Mouse (Mus musculus) testis, adult 2 months (tissue): Measurements from ENCODE around the gene Psmd2. TPM values are rescaled to one million over a fixed set of nuclear protein-coding genes. Genes with fewer than 3 reads are reported as not detected.

Source experiments
- H3K27ac ChIP-seq: fragments of 200-500 bp; 2 replicates; pipeline ENCODE4 v1.5.1; 2012; ENCODE audit warnings: low read depth, low read length; ENCODE audit not compliant: control insufficient read depth, insufficient read depth
- H3K27me3 ChIP-seq: fragments of 200-500 bp; 2 replicates; pipeline ENCODE4 v1.6.1; 2012; ENCODE audit warnings: mild to moderate bottlenecking, low read length, moderate library complexity; ENCODE audit not compliant: control insufficient read depth, insufficient read depth
- H3K36me3 ChIP-seq: fragments of 200-500 bp; 2 replicates; pipeline ENCODE4 v1.6.1; 2012; ENCODE audit warnings: mild to moderate bottlenecking, low read length; ENCODE audit not compliant: control insufficient read depth, insufficient read depth
- H3K4me1 ChIP-seq: fragments of 200-500 bp; 2 replicates; pipeline ENCODE4 v1.6.1; 2012; ENCODE audit warnings: low read length; ENCODE audit not compliant: control insufficient read depth, insufficient read depth
- H3K4me3 ChIP-seq: fragments of 200-500 bp; 2 replicates; pipeline ENCODE4 v1.5.1; 2012; ENCODE audit warnings: low read depth, mild to moderate bottlenecking, low read length, moderate library complexity, mixed read lengths; ENCODE audit not compliant: control insufficient read depth
- CTCF ChIP-seq: fragments of 200-500 bp; IDR thresholded peaks from 2 replicates; pipeline ENCODE4 v1.5.1; 2012; ENCODE audit warnings: low read depth, mild to moderate bottlenecking, inconsistent platforms, low read length, moderate library complexity; ENCODE audit not compliant: control insufficient read depth, insufficient read depth, insufficient replicate concordance
- POLR2A ChIP-seq: fragments of 200-500 bp; IDR thresholded peaks from 2 replicates; pipeline ENCODE4 v1.6.1; 2012; ENCODE audit warnings: low read depth, mild to moderate bottlenecking, inconsistent platforms, low read length, moderate library complexity; ENCODE audit not compliant: control insufficient read depth
- polyA plus RNA-seq: library from polyadenylated mRNA; depleted of rRNA; stranded (reverse); fragments of >200 nt; gene quantifications from 2 replicates; pipeline ENCODE4 v1.2.3, GENCODE M21; 2012; rRNA removed

Psmd2 gene
- polyA plus RNA-seq, 1 experiment, result 287 TPM

DNA sequence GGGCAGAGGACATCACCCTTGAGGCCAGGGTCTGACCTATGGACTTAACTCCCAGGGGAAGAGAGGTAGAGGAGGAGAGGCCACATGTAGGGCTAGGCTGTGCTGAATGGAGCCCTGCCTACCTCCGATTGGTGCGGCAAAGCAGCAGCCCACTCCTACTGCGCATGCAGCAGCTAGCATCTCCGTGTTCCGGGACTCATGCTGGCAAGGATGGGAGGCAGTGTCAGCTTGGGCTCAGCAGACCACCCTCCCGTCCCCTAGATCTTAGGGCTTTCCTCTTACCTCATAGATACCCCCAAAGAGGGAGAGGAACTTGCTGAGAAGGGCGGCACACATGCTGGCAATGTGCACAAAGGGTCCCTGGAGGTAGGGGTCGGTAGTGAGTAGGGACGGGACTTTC lies 60.7 kb downstream of the Psmd2 start:
- Histone ChIP-seq H3K4me1 (peaks cover 10% of the 10 kb centered on the region), H3K27me3 (no peaks in the 10 kb centered on the region), H3K27ac (no peak overlapping the region), H3K36me3 (no peaks in the 10 kb centered on the region), H3K4me3 (no peak overlapping the region)
- TF ChIP-seq CTCF (no peak), POLR2A (no peak)

DNA sequence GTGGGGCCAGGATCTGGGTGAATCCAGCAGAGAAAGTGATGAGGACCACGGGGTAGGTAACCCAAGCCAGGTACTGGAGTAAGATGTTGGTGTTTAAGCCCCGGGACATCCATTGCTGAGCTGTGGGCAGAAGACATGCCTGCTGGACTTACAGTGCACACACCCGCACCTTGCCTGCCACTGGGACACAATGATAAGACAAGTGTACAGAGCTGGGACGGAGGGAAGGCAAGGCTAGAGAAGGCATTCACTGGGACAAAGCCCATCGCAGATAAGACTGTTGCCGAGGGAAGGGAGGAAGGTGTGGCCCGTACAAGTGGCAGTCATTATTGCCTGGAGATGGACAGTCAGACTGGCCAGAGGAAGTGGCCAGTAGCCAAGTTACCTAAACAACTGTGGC lies 61.4 kb downstream of the Psmd2 start:
- TF ChIP-seq CTCF (no peak), POLR2A (no peak; the same call in 1 of the 2 replicates)
- Histone ChIP-seq H3K4me1 (peaks cover 8% of the 10 kb centered on the region), H3K36me3 (no peaks in the 10 kb centered on the region), H3K27ac (no peak overlapping the region), H3K27me3 (no peaks in the 10 kb centered on the region), H3K4me3 (no peak overlapping the region)

Other genes starting within 250 kb of the Psmd2 start
- gene Abcc5, start 225.3 kb upstream of the Psmd2 start, polyA plus RNA-seq, result 16.6 and 19.8 TPM in 2 replicates
- 38.7 and 41.8 TPM in 2 replicates for gene Eif2b5, start 152.8 kb upstream of the Psmd2 start, polyA plus RNA-seq
- 10.2 and 11.6 TPM in 2 replicates for gene Dvl3, start 134.7 kb upstream of the Psmd2 start, polyA plus RNA-seq
- 112 and 119 TPM in 2 replicates for gene Ap2m1, start 116.2 kb upstream of the Psmd2 start, polyA plus RNA-seq
- 77.2 and 83.0 TPM in 2 replicates for gene Abcf3, start 103.1 kb upstream of the Psmd2 start, polyA plus RNA-seq
- 0.09 and 0.13 TPM in 2 replicates for gene Vwa5b2, start 62.2 kb upstream of the Psmd2 start, polyA plus RNA-seq
- gene Eef1akmt4, start 40.1 kb upstream of the Psmd2 start, polyA plus RNA-seq, result 5.1 and 5.4 TPM in 2 replicates
- 0.11 and 0.15 TPM in 2 replicates for gene Gm49333, start 40.0 kb upstream of the Psmd2 start, polyA plus RNA-seq
- 18.8 and 22.5 TPM in 2 replicates for gene Alg3, start 39.9 kb upstream of the Psmd2 start, polyA plus RNA-seq
- 21.5 and 22.1 TPM in 2 replicates for gene Camk2n2, start 30.4 kb upstream of the Psmd2 start, polyA plus RNA-seq
- 0.35 and 0.41 TPM in 2 replicates for gene Ece2, start 21.8 kb upstream of the Psmd2 start, polyA plus RNA-seq
- 251 and 267 TPM in 2 replicates for gene Eif4g1, start 16.7 kb downstream of the Psmd2 start, polyA plus RNA-seq
- 102 and 116 TPM in 2 replicates for gene Fam131a, start 41.6 kb downstream of the Psmd2 start, polyA plus RNA-seq
- gene Polr2h, start 66.0 kb downstream of the Psmd2 start, polyA plus RNA-seq, result 10.1 and 11.0 TPM in 2 replicates
- 68.6 and 77.2 TPM in 2 replicates for gene Clcn2, start 66.1 kb downstream of the Psmd2 start, polyA plus RNA-seq
- 1.6 and 2.9 TPM in 2 replicates for gene Chrd, start 81.5 kb downstream of the Psmd2 start, polyA plus RNA-seq
- 0.22 and 0.53 TPM in 2 replicates for gene Thpo, start 82.9 kb downstream of the Psmd2 start, polyA plus RNA-seq